Mouse (Mus musculus) spleen, postnatal 10 days (tissue): ENCODE data around the gene Foxp1.

Experiments
- DNase-seq, 2 experiments: peaks; one replicate each; pipeline ENCODE4 v3.0.0; 2021 to 2022; ENCODE audit warnings: low spot score in 2 of 2

The Foxp1 gene

DNA sequence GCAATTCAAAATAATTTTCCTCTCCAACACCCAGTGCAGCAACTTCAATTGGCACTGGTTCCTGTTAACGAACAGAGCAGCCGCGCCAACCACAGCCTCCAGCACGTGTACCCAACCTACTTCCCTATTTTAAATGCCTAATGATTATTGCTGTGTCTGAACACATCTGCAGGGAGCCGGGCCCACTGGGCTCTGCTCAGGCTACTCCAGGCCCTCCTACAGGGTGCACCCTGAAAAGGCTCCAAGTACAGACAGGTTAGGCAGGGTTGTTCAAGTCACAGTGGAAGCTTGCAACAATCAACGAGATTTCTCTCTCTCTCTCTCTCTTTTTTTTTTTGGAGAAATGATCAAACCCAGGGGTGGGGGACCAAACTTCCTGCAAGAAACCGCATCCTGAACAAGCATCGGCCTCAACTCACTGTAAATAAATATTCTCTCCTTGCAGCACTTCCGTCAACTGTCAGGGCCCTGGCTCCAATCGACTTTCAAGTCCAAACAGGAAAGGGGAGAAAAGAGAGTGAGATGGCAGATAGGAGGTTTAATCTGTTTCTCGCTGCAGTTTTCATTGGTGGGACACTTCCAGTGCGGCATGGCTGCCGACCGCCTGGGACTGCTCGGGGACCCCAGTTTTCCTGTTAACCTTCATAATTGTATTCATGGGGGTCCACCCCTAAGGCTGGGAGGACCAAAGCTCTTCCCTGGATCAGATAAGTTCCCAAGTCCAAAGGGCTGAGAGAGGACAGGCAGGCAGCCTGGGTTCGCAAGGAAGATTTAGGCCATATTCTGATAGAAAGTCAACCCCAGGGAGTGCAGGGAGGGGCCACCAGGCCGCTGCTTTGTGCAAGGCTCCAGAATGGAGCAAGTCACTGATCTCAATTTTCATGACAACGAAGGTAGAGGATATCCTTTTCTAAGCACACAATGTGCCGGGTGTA is 133.5 kb downstream of the Foxp1 start:
- peak in 1 of 2 experiments; percentile 68 for DNase-seq

DNA sequence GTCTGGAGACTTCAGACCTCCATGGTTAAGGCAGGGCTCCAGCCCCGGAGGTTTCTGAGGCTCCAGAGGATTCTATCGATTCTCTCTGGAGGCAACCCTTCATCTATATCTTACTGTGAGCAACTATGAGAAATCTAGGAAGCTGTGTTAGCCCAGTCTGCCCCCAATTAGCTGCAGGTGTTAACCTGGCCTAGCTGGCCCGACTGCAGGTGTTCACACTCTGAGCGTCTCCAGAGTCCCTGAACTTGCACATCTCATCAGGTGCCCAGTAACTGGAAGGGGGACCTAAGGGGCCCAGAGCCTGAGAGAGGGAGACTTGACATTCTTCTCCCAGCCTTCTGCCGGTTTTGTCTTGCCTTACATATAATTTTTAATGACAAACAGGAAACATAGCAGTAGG is 134.5 kb downstream of the Foxp1 start:
- DNase-seq: no peak

DNA sequence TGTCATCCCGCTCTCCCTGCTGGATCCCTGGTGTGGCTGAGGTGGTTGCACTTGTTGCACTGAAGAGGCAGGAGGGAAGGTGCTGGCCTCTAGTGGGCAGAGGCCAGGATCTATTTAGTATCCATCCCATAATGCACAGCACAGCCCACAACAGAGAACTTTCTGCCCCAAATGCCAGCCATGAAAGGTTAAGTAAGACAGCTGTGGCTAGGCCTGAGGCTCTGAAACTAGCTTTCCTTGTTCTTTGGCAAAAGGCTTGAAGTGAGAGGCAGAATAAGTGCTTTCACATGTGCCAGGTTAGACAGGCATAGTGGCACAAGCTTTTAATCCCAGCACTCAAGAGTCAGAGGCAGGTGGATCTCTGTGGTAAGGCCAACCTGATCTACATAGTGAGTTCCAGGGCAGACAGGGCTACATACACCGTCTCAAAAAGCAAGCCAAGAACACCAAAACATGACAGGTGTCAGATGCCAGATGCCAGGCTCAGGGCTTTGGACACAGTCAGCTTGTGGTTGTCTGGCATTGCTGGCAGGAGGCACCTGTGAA is 137.4 kb downstream of the Foxp1 start:
- peak; percentile 20 to 48 for DNase-seq

DNA sequence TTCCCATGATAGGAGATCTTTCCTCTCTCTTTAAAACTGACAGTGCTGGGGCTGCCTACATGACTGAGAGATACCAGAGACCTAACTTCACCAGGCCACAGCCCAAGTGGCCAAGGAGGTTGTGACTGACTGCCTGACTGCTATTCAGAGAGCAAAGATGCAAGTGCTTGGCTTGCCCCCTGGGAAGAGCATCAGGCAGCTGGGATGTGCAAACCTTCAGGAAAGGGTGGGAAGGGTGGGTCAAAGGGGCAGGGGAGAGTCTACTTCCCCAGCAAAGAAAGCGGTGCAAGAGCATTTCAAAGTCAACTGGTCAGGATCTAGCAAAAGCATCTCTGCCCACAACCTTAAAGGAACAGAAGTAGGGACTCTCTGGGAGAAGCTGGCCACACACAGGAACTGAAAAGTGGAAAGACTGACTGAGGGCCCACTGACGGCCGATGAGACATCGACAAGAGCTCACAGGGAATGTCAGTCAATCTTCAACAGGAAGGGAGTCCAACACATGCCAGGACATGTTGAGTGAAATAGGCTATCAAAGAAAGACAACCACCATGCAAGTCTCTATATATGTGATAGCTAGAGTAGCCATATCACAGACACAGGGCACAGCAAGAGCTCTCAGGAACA is 138.6 kb downstream of the Foxp1 start:
- no peak for DNase-seq

DNA sequence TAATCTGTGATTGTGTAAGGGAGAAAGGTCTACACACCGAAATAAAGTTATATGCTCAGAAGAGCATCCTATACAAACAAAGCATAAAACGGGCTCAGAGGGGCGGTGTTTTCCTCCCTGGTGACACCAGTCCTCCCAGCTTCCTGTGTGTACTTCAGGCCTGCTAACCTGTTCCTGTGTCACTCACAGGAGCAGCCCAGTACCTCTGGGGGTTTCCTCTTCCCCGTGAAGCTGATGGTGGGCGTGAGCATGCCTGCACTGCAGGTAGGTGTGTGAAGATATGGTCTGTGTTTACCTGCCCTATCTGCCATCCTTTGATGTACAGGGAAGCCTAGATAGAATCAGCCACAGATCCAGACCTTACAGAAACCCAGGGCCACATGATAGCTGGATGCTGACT is 142.4 kb downstream of the Foxp1 start:
- no peak for DNase-seq

DNA sequence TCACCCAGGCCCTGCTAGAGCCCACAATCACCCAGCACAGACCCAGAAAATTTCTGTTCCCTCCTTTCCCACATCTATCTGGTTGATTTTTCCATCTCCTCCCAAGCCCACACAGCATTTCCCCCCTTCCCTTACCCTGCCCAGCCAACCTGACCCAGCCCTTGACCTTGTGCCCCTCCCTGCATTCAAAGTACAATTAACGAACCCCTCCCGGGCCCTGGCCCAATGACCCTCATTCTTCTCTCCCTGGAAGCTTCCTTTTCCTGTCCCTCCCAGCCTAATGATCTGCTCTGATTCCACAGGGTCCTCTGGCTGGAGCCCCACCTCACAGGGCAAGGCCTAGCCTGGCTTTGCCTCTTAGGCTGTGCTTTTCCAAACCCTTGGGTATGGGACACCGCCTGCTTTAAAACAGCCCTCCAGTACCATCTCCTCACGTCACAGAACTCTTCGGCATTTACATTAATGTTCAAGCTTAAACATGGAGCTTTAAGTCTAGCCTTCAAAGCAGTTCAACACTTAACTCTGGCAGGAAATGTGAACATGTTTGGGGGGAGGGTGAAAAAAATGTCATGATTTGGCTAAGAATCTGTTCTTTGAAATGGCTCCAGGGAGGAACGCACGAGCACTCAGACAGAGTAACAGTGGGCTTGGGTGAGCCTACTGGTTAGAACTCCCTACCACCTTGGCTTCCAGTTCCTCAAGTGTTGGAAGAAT is 143.4 kb downstream of the Foxp1 start:
- no peak for DNase-seq

DNA sequence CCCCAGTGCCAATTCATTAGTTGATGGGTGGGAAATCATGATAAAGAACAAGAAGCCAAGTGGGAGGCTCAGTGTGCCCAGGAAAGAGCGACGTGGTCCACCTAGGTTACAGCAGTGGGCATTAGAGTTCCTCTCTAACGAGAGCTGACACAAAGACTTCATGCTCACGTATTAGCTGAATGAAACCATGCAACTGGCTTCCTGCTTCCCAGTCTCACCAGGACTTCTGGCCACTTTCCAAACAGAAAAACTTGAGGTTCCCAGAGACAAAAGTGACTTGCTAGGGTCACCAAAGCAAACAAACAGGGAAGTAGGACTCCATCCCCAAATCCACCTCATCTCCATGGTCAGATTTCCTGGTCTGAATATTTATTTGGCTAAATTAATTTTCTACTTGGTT is 144.8 kb downstream of the Foxp1 start:
- DNase-seq: no peak

DNA sequence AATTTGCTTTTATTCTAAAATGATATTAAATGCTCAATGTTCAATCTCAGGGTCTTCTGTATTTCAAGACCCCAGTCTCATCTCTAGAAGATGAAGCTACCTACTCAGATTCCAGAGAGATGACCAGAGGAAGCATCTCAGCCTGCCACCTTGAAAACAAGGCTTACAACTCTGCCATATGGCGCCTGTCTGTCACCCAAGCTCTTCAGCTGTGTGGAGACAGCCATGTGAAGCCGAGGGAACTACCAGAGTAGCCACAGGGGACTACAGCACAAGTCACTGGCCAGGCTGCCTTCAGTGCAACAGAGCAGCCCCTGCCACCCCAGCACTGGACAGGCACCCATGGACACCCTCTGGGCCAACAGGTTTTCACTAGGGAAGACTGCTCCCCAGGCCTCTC is 145.4 kb downstream of the Foxp1 start:
- DNase-seq: no peak

DNA sequence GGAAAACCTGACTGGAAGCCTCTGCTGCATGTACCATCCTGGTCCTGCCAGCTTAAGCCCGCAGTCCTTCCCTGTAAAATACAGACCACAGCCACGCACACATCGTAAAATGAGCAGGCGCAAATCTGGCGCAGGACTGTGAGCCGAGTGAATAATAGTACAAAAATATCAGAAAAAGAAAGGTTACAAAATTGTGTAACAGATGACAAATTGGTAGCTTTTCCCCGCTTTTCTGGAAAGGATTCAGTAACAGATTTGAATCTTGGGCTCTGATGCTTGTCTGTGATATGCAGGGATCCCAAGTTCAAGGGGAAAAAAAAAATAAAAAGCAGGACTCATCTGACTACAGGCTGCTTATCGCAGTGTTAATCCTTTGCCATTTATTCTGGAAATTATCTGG is 145.8 kb downstream of the Foxp1 start:
- no peak for DNase-seq

DNA sequence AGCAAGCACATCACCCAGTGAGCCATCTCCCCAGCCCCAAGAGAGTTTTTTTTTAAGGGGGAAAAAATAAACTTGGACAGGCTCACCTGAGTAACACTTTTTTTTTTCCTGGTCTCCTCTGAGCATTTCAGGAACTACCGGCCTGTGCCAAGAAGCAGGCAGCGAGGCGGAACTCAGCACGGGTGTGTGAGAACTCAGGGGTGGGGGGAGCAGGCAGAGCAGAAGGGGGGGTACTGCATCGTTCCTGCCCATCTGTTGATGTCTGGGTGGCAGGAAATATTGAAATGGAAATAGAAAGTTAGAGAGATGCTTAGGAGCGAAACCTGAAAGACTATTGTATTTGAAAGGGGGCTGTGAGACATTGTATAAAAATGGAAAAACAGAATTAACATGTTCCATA is 146.7 kb downstream of the Foxp1 start:
- DNase-seq: peak in 1 of 2 experiments; percentile 35

DNA sequence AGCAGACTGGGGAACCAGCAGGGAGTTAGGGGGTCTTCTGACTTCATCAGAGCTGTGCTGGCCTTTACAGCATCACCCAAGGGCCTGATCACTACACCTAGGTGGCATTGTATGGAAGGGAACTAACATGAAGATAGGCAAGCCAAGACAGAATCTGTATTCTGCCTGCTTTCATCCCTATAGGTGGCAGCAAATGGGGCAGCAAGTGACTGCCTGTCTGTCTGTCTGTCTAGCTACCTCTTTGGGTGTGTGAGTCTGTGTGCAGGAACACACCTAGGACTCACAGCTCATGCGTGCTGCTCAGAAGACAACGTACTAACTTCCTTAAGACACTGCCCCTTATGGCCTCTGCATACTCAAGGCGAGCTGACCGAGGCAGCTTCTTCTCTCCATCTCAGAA is 147.1 kb downstream of the Foxp1 start:
- no peak for DNase-seq

DNA sequence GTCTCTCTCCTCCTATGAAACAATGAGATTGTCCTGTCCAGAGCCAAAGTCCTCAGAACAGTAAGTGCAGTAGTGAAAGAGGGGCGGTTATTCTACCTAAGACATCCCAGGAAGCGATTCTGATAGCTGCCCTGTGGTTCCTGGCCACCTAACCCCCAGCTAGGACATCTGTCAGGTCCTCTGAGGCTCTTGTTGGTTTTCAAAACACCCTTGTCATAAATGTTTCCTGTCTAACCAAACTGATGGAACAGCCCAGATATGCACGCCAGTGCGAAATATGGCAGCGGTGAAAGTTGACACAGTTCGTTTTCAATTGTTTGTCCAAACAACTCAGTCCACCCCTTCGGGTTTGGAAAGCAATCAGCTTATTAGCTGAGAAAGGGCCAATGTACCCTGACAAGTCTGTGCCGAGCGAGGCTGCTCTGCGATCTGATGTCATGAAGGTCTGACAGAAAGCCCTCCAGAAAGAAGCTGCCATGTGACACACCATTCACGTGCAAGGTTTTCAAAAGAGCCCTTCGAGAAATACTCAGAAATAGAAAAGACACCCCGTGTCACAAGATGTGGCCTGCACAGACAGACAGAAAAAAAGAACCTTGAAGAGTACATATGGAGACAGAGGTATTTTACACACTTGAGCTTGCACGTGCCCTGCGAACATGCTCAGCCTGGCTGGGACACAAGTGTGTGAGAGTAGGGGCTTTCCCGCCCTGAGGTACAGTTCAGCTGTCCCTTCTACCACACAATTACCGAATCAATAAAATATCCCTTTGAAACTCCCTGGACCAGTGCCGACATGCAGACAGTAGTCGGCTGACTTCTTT is 147.9 kb downstream of the Foxp1 start:
- DNase-seq: peak in 1 of 2 experiments; percentile 28

DNA sequence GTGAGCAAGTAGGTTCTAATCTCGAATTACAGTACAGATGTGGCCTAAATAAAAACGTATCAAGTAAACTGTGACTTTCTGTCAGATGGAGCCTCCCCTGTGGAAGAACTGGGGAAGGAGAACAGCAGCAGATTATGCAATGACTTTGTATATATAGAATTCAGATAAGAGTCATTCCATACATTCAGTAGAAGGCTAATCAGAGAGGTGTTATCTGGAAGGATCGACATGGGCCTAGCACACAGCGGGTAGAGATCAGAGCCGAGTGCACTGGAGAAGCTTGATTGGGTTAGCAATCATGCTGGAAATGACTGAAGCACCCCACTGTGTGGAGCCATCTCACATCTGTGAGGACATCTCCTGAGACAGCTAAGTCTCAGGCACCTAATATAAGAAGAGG is 150.1 kb downstream of the Foxp1 start:
- no peak for DNase-seq

DNA sequence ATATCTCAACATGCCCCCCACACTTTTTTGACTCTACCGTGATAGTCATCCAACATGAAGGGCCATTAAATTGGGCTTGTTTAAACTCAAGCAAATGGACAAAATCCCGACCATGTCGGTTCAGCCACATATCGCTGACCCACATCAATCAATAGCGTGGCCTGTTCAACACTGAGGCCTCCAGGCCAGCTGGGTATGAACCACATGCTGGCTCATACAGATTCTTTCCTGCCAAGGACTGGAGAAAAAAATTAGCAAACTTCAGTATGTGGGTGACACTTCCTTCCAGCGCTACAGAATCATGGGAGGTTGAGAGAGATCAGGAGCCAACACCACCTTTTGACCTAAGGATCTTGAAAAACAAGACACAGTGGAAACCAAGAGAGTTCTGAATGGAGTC is 150.5 kb downstream of the Foxp1 start:
- DNase-seq: no peak

DNA sequence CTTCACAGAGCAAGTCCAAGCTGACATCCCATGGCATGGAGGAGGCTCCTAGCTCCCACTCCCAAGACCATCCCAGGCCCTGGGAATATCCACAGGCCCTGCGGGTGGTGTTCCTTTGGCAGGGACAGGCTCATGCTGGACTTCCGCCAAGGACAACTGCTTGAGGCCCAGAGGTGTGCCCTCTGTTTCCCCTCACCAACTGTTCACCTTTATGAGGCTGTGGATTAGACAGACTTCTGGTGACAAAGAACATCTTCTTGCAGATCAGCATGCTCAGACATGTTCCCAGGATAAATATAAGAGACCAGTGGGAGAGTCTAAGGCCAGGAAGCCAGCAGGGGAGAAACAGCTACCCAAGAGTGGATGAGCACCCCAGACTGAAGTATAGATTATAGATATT is 152.6 kb downstream of the Foxp1 start:
- no peak for DNase-seq

DNA sequence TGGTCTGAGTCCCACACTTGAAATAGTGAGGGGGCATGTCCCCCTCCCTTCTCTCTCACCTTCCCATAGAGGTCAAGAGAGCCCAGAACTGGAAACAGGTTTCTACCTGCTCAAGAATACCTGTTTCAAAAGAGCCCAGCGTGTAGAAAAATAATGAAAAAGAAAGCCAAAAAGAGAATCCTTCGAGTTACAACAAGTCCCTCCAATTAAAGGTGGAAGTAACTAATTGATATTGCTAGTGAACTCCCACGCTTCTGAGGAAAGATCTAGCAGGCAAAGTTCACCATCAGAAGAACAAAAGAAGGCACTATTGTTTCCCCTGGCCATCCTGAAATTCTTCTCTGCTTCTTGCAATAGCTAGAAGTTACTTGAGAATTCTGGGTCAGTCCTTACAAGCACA is 153.4 kb downstream of the Foxp1 start:
- no peak for DNase-seq

DNA sequence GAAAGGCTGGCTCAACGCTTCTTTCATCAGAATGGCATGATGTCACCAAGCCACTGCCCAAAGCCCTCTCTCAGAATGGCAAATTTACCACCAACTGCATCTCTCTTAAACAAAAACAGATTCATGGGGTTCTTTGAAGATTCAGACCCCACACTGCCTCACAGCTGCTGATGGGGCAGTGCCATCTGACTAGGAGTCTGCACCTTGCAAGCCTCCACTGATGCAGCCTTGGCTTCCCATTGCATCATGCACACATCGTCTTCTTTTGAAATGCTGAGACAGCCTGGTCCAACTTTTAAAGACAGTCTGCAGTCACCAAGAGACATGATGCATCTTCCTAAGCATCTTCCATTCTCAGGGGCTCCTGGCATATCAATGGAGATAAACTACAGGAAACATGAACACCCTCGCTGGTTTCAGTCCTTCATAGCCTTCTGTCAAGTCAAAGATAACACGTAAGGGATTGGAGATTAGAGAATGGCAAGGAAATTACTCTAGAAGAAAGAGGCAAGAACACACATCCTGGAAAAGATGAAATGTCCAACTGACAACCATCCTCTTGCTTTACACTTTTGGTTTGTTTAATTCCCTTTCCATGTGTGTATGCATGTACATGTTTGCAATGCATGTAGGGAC is 154.3 kb downstream of the Foxp1 start:
- DNase-seq: no peak

DNA sequence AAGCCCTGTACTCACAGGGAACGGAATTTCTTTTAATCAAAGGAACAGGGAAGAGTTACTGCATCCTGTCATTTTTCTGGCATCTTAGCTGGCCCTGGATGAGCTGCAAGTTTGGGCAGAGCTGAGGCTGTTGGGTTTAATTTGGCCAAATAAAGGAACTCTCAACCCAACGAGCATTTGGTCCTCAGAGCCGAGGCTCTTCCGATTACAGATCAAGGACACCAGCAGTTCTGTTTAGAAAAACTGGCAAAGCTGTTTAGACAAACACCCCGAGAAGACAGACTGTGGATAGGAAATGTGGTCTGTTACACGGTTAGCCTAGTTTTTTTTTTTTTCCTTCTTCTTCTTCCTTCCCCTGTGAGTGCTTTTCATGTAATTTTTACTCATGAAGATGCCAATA is 158.0 kb downstream of the Foxp1 start:
- no peak for DNase-seq

DNA sequence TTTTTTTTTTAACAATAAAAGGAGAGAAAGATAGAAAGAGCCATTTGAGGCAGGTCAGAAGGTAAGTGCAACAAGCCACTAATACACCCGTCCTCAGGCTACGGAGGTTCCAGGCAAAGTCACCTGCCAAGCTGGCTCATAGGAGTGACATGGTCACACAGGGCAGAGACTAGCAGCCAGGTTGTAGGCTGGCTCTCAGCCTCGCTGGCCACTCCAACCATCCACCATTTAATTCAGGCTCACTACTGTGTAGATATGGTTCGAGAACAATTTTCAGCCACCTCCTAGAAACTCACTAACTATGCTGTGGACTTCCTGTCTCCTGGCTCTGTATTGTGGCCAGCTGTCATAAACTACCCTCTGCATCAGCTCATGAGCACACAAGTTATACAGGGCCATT is 161.9 kb downstream of the Foxp1 start:
- no peak for DNase-seq

DNA sequence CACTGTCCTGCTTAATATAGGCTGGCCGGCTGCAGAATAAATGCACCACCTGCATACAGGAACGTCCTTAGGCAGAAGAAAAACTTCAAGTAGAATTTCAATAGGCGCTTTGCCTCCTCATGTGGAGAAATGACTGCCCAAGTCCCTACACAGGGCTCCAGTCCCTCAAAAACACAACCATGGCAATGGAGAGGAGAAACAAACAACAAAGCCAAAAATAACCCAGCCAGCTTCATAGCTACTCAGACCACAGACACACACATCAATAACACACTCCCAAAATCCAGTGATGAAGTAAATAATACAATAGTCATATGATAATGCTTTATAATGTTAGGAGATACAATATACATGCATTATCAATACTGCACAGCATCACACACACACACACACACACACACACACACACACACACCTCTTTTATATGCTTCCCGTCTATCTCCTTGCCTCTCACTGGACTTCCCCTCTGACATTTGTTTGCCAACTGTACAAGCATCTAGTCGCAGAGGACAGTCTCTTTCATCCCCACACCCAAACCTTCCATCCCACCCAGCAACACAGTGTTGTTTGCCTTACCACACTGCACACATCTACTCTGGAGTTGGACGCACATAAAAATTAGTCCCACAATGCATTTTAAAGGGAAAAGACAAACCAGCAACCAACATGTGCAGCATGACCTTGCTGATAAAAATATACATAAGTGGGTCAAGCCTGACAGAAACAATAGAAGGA is 162.6 kb downstream of the Foxp1 start:
- DNase-seq: no peak
